Mouse (Mus musculus): ENCODE measurements around the gene Mrpl58. TPM values are rescaled to one million over a fixed set of nuclear protein-coding genes. Genes with fewer than 3 reads are reported as not detected.

Gene Mrpl58
- polyA plus RNA-seq (2021; fragmentation: Nextera tagmentation): 225 and 242 TPM in 2 replicates
- long read RNA-seq, experiment 1, transcript Mrpl58-209 (6 exons, 2,596 nt): major isoform, 66 of 92 reads
- long read RNA-seq, experiment 1, transcript Mrpl58-202 (6 exons, 749 nt): minor isoform, 12 of 92 reads
- long read RNA-seq, experiment 1, partial matches to known transcripts: 0 of 92 reads
- long read RNA-seq, experiment 1, other reads (novel, unspliced or antisense): 10 of 92 reads
- long read RNA-seq, experiment 2, transcript Mrpl58-209 (6 exons, 2,596 nt): major isoform, 47 of 69 reads
- long read RNA-seq, experiment 2, transcript Mrpl58-202 (6 exons, 749 nt): minor isoform, 5 of 69 reads
- long read RNA-seq, experiment 2, partial matches to known transcripts: 0 of 69 reads
- long read RNA-seq, experiment 2, other reads (novel, unspliced or antisense): 14 of 69 reads

GRCm38 (mm10) chr11:115403338-115404124 lies at the start of gene Mrpl58:
TSS of gene Mrpl58 (plus strand) at chr11:115403752.

GRCm38 (mm10) chr11:115367395-115367944 lies 36.1 kb upstream of the Mrpl58 start, which contains the start of gene Hid1:
TSS of gene Hid1 (minus strand) at chr11:115367756.

GRCm38 (mm10) chr11:115381743-115382539 lies 21.6 kb upstream of the Mrpl58 start, which contains the start of gene Cdr2l:
TSS of gene Cdr2l (plus strand) at chr11:115381916.

GRCm38 (mm10) chr11:115419531-115420237 lies 16.1 kb downstream of the Mrpl58 start, which contains the start of the genes Atp5h and Kctd2:
TSS of gene Atp5h (minus strand) at chr11:115419962.
TSS of gene Kctd2 (plus strand) at chr11:115420128.

GRCm38 (mm10) chr11:115439906-115440595 lies 36.5 kb downstream of the Mrpl58 start, which contains the start of gene Trim80:
TSS of gene Trim80 (plus strand) at chr11:115440545.

Small RNA genes lying within 50 kb of the gene (microRNA-seq; reads per million reads assigned to microRNA genes)
- not detected for gene Mir3968

Other genes with a start within 250 kb of the Mrpl58 start
- gene Slc9a3r1, start 240.4 kb upstream of the Mrpl58 start, polyA plus RNA-seq (2021; fragmentation: Nextera tagmentation): 23.9 and 27.7 TPM in 2 replicates
- gene Tmem104, start 216.3 kb upstream of the Mrpl58 start, polyA plus RNA-seq (2021; fragmentation: Nextera tagmentation): 23.0 and 28.3 TPM in 2 replicates
- 40.7 and 42.7 TPM in 2 replicates for gene Nat9, start 215.9 kb upstream of the Mrpl58 start, polyA plus RNA-seq (2021; fragmentation: Nextera tagmentation)
- gene Grin2c, start 136.5 kb upstream of the Mrpl58 start, polyA plus RNA-seq (2021; fragmentation: Nextera tagmentation): 3.3 and 5.2 TPM in 2 replicates
- gene Fdxr, start 126.7 kb upstream of the Mrpl58 start, polyA plus RNA-seq (2021; fragmentation: Nextera tagmentation): 8.5 and 10.7 TPM in 2 replicates
- 1.7 and 1.9 TPM in 2 replicates for gene Fads6, start 106.1 kb upstream of the Mrpl58 start, polyA plus RNA-seq (2021; fragmentation: Nextera tagmentation)
- 0.29 and 0.97 TPM in 2 replicates for gene Otop2, start 96.6 kb upstream of the Mrpl58 start, polyA plus RNA-seq (2021; fragmentation: Nextera tagmentation)
- gene Ush1g, start 81.7 kb upstream of the Mrpl58 start, polyA plus RNA-seq (2021; fragmentation: Nextera tagmentation): 0.41 and 0.46 TPM in 2 replicates
- gene Otop3, start 69.0 kb upstream of the Mrpl58 start, polyA plus RNA-seq (2021; fragmentation: Nextera tagmentation): 0.08 and 0.11 TPM in 2 replicates
- gene Hid1, start 36.0 kb upstream of the Mrpl58 start, polyA plus RNA-seq (2021; fragmentation: Nextera tagmentation): 61.2 and 65.4 TPM in 2 replicates
- 5.2 and 6.9 TPM in 2 replicates for gene Cdr2l, start 21.8 kb upstream of the Mrpl58 start, polyA plus RNA-seq (2021; fragmentation: Nextera tagmentation)
- 1,701 and 1,807 TPM in 2 replicates for gene Atp5h, start 16.2 kb downstream of the Mrpl58 start, polyA plus RNA-seq (2021; fragmentation: Nextera tagmentation)
- gene Kctd2, start 16.4 kb downstream of the Mrpl58 start, polyA plus RNA-seq (2021; fragmentation: Nextera tagmentation): 8.3 and 8.7 TPM in 2 replicates
- not detected in 2 replicates for gene Trim80, start 36.8 kb downstream of the Mrpl58 start, polyA plus RNA-seq (2021; fragmentation: Nextera tagmentation)
- 0.09 and 0.11 TPM in 2 replicates for gene Slc16a5, start 58.7 kb downstream of the Mrpl58 start, polyA plus RNA-seq (2021; fragmentation: Nextera tagmentation)
- 8.2 and 8.9 TPM in 2 replicates for gene Armc7, start 71.9 kb downstream of the Mrpl58 start, polyA plus RNA-seq (2021; fragmentation: Nextera tagmentation)
- gene Nt5c, start 88.1 kb downstream of the Mrpl58 start, polyA plus RNA-seq (2021; fragmentation: Nextera tagmentation): 133 and 141 TPM in 2 replicates
- gene Jpt1, start 110.6 kb downstream of the Mrpl58 start, polyA plus RNA-seq (2021; fragmentation: Nextera tagmentation): 276 and 280 TPM in 2 replicates
- 655 and 748 TPM in 2 replicates for gene Sumo2, start 132.5 kb downstream of the Mrpl58 start, polyA plus RNA-seq (2021; fragmentation: Nextera tagmentation)
- 24.6 and 24.9 TPM in 2 replicates for gene Nup85, start 160.7 kb downstream of the Mrpl58 start, polyA plus RNA-seq (2021; fragmentation: Nextera tagmentation)
- 61.1 and 62.2 TPM in 2 replicates for gene Mrps7, start 200.2 kb downstream of the Mrpl58 start, polyA plus RNA-seq (2021; fragmentation: Nextera tagmentation)
- gene Gga3, start 200.3 kb downstream of the Mrpl58 start, polyA plus RNA-seq (2021; fragmentation: Nextera tagmentation): 5.8 and 6.3 TPM in 2 replicates
- gene Mif4gd, start 209.2 kb downstream of the Mrpl58 start, polyA plus RNA-seq (2021; fragmentation: Nextera tagmentation): 25.6 and 28.9 TPM in 2 replicates
- gene Slc25a19, start 224.5 kb downstream of the Mrpl58 start, polyA plus RNA-seq (2021; fragmentation: Nextera tagmentation): 39.1 and 41.4 TPM in 2 replicates

All from layer of hippocampus, adult 6 months (tissue).